Mouse (Mus musculus) megakaryocyte, embryonic 14.5 days (primary cell): ENCODE measurements around the gene Syne3. TPM values are rescaled to one million over a fixed set of nuclear protein-coding genes. Genes with fewer than 3 reads are reported as not detected.

Experiments
- H3K27me3 ChIP-seq: replicated peaks from 2 replicates; pipeline ENCODE3; 2012; ENCODE audit warnings: inconsistent platforms
- H3K36me3 ChIP-seq: replicated peaks from 2 replicates; pipeline ENCODE3; 2012; ENCODE audit warnings: low read length, inconsistent platforms, mixed read lengths
- H3K4me1 ChIP-seq: 2 replicates; pipeline ENCODE4 v1.6.1; 2012; ENCODE audit warnings: inconsistent platforms
- H3K4me3 ChIP-seq: replicated peaks from 2 replicates; pipeline ENCODE3; 2012; ENCODE audit warnings: moderate library complexity, mild to moderate bottlenecking, inconsistent platforms
- H3K9me3 ChIP-seq: 2 replicates; pipeline ENCODE4 v1.6.1; 2012; ENCODE audit warnings: inconsistent platforms
- FLI1 ChIP-seq: IDR thresholded peaks from 2 replicates; pipeline ENCODE4 v1.6.1; 2012; ENCODE audit warnings: low read length, inconsistent platforms, mixed read lengths
- GATA1 ChIP-seq: IDR thresholded peaks from 3 replicates; pipeline ENCODE4 v1.6.1; 2012; ENCODE audit warnings: mixed read lengths, low read length, inconsistent platforms, borderline replicate concordance
- polyA plus RNA-seq: library from polyadenylated mRNA; stranded (reverse); fragments of >175 nt; gene quantifications from 2 replicates; pipeline ENCODE4 v1.2.3, GENCODE M21; 2012; ENCODE audit warnings: low replicate concordance; ENCODE audit not compliant: insufficient read depth

Gene Syne3
- polyA plus RNA-seq, 1 experiment = 6.8 TPM

DNA sequence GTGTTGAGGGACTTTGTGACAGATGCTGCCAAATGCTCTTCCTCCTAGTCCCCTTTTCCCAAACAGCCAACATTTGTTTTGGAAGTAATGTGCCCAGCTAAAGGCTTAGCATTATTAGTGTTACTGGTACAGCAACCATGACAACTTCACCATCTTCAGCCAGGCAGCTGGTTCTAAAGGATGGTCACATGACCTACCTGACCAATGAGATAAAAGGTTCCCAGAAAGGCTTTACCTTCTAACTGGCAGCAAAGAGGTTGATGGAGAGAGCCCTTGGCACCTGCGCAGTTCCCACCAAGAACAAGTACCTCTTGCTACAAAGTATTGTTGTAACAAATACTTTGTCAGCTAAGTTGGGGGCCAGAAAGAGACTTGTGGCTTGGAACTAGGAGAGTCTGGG, 52.4 kb downstream of the Syne3 start:
- H3K4me3 ChIP-seq = no peak overlapping the region
- peaks cover 3% of the 10 kb centered on the region; the same call in 1 of the 2 replicates for H3K9me3 ChIP-seq
- H3K4me1 ChIP-seq = peaks cover 34% of the 10 kb centered on the region
- TF ChIP-seq GATA1 (no peak), FLI1 (no peak)
- peaks cover 98% of the 10 kb centered on the region for H3K36me3 ChIP-seq
- H3K27me3 ChIP-seq = no peaks in the 10 kb centered on the region

DNA sequence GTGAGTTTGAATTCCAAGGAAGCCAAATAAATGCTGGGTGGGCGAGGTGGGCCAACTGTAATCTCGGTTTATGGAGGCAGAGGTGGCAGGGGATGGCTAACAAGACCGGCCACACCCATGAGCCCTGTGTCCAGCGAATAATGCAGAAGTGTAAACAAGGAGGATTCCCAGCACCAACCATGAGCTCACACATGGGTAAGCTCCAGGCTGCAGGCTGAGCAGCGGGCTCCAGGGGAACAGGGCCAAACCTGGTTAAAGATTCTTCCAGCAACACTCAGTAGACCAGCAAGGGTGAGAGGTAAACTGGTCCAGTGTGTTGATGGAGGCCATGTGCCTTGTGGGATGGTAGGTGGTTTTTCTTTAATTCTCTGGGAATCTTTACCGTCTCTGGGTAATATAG, 53.2 kb downstream of the Syne3 start:
- Histone ChIP-seq H3K9me3 (peaks cover 3% of the 10 kb centered on the region; the same call in 1 of the 2 replicates), H3K27me3 (no peaks in the 10 kb centered on the region), H3K4me3 (no peak overlapping the region), H3K36me3 (peaks cover 98% of the 10 kb centered on the region), H3K4me1 (peaks cover 41% of the 10 kb centered on the region)
- TF ChIP-seq FLI1 = no peak

DNA sequence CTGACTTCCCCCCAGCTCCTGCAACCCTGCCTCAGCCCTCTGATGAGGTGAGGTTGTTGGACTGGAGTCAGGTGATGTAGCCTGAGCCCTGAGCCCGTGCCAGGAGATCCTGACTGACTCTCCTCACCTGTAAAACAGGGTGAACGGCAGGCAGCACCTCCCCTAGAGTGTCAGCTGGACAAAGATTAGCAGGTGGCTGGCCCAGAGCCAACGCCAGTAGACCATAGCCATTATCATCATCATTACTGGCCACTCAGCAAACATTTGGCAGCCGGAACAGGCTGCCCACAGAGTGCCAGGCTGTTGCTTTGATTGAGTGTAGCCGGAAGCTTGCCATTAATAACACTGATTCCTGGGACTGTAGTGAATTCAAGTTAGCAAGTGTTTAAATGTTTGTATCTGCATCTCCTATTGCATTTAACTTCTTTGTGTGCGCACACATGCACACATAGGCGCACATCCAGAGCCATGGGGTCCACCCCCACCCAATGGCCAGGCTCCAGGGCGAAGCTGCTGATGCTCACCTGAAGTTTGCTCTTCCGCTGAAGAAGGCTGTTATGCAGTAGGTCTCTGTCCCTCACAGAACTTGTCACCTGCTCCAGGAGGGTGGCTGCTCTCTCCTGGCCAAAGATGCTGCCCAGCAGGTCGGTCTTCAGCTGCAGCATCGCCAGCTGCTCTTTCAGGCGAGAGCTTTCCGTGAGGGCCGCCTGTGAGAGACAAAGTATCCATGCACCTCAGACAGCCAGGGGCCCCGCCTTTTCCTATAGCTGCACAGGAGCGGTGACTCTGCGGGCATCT, 54.4 kb downstream of the Syne3 start:
- no peak overlapping the region for H3K4me3 ChIP-seq
- H3K36me3 ChIP-seq = peaks cover 97% of the 10 kb centered on the region
- no peaks in the 10 kb centered on the region for H3K27me3 ChIP-seq
- no peaks in the 10 kb centered on the region for H3K9me3 ChIP-seq
- TF ChIP-seq GATA1 (no peak), FLI1 (no peak)
- peaks cover 46% of the 10 kb centered on the region for H3K4me1 ChIP-seq

DNA sequence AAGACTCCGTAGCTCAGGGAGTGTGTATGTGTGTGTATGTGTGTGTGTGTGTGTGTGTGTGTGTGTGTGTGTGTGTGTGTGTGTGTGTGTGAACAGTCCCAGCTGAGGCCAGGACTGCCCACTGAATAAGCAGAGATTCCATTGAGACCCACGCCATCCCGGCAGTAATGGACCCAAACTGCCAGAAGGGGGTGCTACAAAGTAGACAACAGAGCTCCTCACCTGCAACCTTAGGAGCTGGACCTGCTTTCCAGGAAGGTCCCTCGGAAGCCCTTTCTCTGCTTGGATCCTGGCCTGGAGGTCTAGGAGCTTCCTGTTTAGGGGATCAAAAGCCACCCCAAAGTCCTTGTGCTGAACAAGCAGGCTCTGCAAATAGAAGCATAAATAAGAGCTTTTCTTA, 55.7 kb downstream of the Syne3 start:
- Histone ChIP-seq H3K27me3 (no peaks in the 10 kb centered on the region), H3K4me3 (no peak overlapping the region), H3K9me3 (no peaks in the 10 kb centered on the region), H3K4me1 (peaks cover 46% of the 10 kb centered on the region), H3K36me3 (peaks cover 85% of the 10 kb centered on the region)
- TF ChIP-seq FLI1 = no peak

DNA sequence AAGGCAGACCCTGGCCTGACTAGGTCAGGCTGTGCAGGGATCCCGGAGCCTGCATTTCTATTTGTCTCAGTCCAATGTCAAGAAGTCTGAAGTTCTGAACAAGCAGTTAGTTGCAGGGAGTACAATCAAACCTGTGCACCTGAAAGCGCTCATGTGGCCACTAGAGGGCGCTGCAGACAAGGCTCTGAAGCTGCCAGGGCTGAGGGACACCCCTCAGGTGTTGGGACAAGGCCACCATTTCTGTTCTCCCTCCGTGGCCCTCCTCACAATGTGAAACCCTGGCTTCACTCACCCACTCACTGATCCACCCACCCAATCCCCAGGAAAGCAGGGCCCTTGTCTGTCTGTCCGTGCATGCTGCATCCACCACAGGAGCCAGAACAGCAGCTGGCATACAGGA, 57.2 kb downstream of the Syne3 start:
- no peak for TF ChIP-seq FLI1
- no peak for TF ChIP-seq GATA1
- Histone ChIP-seq H3K4me3 (no peak overlapping the region), H3K36me3 (peaks cover 84% of the 10 kb centered on the region), H3K27me3 (no peaks in the 10 kb centered on the region), H3K9me3 (no peaks in the 10 kb centered on the region), H3K4me1 (peaks cover 51% of the 10 kb centered on the region)

DNA sequence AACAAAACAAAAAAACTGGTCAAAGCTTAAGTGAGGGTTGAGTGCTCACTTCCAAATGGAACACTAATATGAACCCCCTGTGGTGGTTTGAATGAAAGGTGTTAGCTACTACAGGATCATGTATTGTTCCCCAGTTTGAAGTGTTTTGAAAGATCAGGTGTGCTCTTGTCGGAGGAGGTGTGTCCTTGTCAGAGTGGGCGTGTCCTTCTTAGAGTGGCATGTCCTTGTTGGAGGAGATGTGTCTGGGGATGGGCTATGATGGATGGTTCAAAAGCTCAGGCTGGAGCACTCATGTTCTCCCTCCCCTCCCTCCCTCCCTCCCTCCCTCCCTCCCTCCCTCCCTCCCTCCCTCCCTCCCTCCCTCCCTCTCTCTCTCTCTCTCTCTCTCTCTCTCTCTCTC, 61.7 kb downstream of the Syne3 start:
- Histone ChIP-seq H3K36me3 (peaks cover 78% of the 10 kb centered on the region), H3K4me1 (peaks cover 50% of the 10 kb centered on the region)
- TF ChIP-seq FLI1 (no peak), GATA1 (no peak)

GRCm38 (mm10) chr12:104946231-104946630, 63.4 kb downstream of the Syne3 start:
- peaks cover 43% of the 10 kb centered on the region for H3K4me1 ChIP-seq
- H3K9me3 ChIP-seq = no peaks in the 10 kb centered on the region
- peaks cover 78% of the 10 kb centered on the region for H3K36me3 ChIP-seq
- TF ChIP-seq GATA1 (no peak), FLI1 (no peak)
- no peak overlapping the region for H3K4me3 ChIP-seq
- H3K27me3 ChIP-seq = no peaks in the 10 kb centered on the region

More for the DNA sequence above, 61.7 kb downstream of the Syne3 start:
- H3K9me3 ChIP-seq = no peaks in the 10 kb centered on the region
- H3K27me3 ChIP-seq = no peaks in the 10 kb centered on the region
- no peak overlapping the region for H3K4me3 ChIP-seq

- peaks cover 96% of the 10 kb centered on the region for H3K36me3 ChIP-seq
- H3K4me3 ChIP-seq = no peak overlapping the region
- TF ChIP-seq FLI1 (no peak), GATA1 (no peak)
Observed at GRCm38 (mm10) chr12:104940466-104940865, 69.1 kb downstream of the Syne3 start.

GRCm38 (mm10) chr12:104940027-104940386, 69.6 kb downstream of the Syne3 start:
- TF ChIP-seq FLI1 (no peak), GATA1 (no peak)
- Histone ChIP-seq H3K4me1 (peaks cover 39% of the 10 kb centered on the region), H3K36me3 (peaks cover 99% of the 10 kb centered on the region), H3K27me3 (no peaks in the 10 kb centered on the region), H3K4me3 (no peak overlapping the region), H3K9me3 (peaks cover 9% of the 10 kb centered on the region)

More at GRCm38 (mm10) chr12:104940466-104940865, 69.1 kb downstream of the Syne3 start:
- H3K4me1 ChIP-seq = peaks cover 41% of the 10 kb centered on the region
- H3K9me3 ChIP-seq = peaks cover 9% of the 10 kb centered on the region
- H3K27me3 ChIP-seq = no peaks in the 10 kb centered on the region

DNA sequence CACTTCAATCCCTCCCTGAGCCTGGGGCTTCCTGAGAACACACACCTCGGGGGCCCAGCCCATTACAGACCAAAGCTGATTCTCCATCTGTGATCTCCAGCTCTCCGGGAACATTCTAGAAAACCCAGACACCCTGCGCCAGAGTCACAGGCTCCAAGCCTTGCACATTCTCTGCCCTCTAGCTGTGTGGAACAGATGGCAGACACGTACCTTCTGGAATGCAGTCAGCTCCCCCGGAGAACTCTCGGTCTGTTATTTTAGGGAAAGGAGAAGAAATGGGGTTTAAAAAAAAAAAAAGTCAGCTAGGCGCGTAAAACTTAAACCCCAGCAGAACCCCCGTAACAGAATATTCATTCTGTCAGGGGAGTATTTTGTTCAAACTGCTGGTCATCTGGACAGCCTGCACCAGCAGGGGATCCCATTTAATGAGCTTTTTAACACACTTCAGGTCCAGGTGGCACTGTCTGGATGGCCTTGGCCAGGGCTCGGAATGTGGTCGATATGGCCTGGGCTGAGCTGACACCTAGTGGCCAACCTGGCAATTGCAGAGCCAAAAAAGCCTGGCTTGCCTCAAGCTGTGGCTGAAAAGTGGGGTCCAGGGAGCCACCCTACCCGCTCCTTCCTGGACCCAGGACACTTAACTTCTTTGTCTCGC, 70.1 kb downstream of the Syne3 start:
- H3K4me1 ChIP-seq = peaks cover 34% of the 10 kb centered on the region
- no peaks in the 10 kb centered on the region for H3K27me3 ChIP-seq
- peaks cover 9% of the 10 kb centered on the region for H3K9me3 ChIP-seq
- TF ChIP-seq FLI1 = no peak
- no peak for TF ChIP-seq GATA1
- H3K36me3 ChIP-seq = peaks cover 98% of the 10 kb centered on the region
- H3K4me3 ChIP-seq = no peak overlapping the region

DNA sequence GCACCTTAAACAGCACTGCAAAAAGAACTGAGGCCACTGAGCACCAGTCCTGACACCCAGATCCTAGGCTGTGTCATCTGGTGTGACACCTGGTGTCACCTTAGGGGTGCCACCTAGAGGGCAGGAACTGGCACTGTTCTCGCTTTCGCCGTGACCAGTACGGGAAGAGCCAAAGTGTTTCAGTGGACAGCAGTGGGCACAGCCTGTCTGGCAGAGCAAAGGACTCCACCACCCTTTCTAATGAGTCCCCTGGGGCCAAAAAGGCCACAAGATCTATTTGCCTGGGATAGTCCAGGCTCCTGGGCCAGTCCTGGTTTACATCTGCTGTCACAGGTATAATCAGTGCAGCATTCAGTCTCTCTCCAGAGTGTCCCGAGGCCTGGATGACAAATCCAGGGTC, 70.7 kb downstream of the Syne3 start:
- Histone ChIP-seq H3K36me3 (peaks cover 97% of the 10 kb centered on the region), H3K4me1 (peaks cover 28% of the 10 kb centered on the region), H3K27me3 (no peaks in the 10 kb centered on the region), H3K9me3 (peaks cover 9% of the 10 kb centered on the region), H3K4me3 (no peak overlapping the region)
- TF ChIP-seq GATA1 = no peak
- TF ChIP-seq FLI1 = no peak
